Mouse (Mus musculus) induced T-regulatory cell, adult 2 months (primary cell): ENCODE data around the gene Dph6.

Source experiments
- DNase-seq: peaks from one replicate; pipeline ENCODE4 v3.0.0-alpha.2; 2012; ENCODE audit warnings: low read depth

Dph6 gene

DNA sequence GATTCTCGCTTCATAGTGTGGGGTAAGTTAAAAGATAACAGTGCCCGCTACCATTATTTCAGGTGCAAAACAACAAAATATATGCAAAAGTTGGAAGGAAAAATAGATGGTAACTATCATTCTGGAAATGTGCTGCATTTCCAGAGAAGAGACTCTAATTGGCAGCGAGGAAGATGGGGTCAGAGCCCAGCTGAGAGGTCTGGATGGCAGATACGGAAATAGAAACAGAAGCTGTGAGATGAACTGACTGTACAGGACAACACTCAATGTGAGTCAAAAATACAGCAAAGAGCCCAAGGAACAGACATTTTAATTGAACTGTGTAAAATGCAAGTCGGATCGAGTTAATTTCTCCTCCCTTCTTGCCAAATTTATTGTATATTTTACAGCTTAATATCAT lies 114.3 kb downstream of the Dph6 start:
- no peak for DNase-seq

DNA sequence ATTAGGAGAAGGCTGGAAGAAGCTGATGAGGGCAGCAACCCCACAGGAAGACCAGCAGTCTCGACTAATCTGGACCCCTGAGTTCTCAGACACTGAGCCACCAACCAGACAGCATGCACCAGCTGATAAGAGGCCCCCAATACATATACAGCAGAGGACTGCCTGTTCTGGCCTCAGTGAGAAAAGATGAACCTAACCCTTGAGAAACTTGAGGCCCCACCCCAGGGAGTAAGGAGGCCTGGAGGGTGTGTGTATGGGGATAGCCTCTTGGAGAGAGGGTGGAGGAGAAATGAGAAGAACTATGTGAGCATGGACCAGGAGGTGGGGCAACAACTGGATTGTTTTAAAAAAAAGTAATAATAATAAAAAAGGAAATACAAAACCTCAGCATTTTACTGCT lies 118.7 kb downstream of the Dph6 start:
- no peak for DNase-seq

GRCm38 (mm10) chr2:114531010-114531756 lies 123.6 kb downstream of the Dph6 start:
- no peak for DNase-seq

GRCm38 (mm10) chr2:114520414-114520813 lies 134.3 kb downstream of the Dph6 start:
- DNase-seq = no peak

- no peak for DNase-seq
Measured at GRCm38 (mm10) chr2:114519907-114520306, 134.9 kb downstream of the Dph6 start.

DNA sequence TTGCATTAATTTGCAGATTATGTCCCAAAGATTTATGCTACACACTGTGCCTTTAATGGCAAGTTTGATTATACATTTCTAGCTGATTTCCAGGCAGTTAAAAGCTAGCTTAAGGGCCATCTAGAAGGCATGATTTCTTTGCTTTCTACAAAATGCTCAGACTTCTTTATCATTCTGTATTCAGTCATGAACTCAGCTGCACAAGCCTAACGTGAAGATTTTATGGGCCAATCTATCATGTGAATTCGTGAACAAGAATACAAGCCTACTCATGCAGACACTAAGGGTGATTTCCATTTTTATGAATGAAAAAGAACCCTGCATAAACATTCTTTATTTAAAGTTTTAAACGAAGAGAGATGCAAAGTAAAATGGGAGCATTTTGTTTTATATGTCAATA lies 162.4 kb downstream of the Dph6 start:
- DNase-seq = no peak

- no peak for DNase-seq
Measured at GRCm38 (mm10) chr2:114491907-114492306, 162.9 kb downstream of the Dph6 start.

DNA sequence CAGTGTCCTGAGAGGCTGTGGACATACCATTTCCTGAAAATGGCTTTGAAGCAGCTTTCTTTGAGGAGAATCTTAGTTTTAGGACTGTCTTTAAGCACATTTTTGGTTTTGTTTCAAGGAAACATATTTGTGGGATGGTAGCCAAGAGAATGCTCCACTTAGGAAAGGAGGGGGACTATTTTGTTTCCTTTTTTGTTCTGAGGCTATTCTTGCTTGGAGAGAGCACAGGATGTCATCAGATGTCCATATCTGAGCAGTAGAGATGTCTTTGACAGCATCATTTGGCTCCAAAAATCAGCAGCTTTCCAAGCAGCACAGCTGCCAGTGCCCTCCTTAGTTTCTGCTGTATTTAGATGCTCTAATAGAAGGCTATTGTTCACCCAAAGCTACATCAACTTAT lies 167.8 kb downstream of the Dph6 start:
- DNase-seq = no peak
